Mouse (Mus musculus) myocyte (in vitro differentiated cells): ENCODE data around the gene Erg.

Source experiments
- CEBPB ChIP-seq: IDR thresholded peaks from 2 replicates; pipeline ENCODE4 v1.6.1; 2011; ENCODE audit warnings: mild to moderate bottlenecking, moderate library complexity; ENCODE audit not compliant: poor library complexity, insufficient read depth, severe bottlenecking
- E2F4 ChIP-seq: IDR thresholded peaks from one replicate; pipeline ENCODE4 v1.6.1; 2011; ENCODE audit warnings: mild to moderate bottlenecking, control low read depth, moderate library complexity; ENCODE audit not compliant: insufficient read depth
- MAX ChIP-seq: IDR thresholded peaks from one replicate; pipeline ENCODE4 v1.6.1; 2011; ENCODE audit warnings: low read depth, mild to moderate bottlenecking, control low read depth
- MYOD1 ChIP-seq, 3 experiments: IDR thresholded peaks; one replicate each; pipeline ENCODE4 v1.6.1; 2011; ENCODE audit warnings: control low read depth in 2 of 3, low read depth in 2 of 3, mild to moderate bottlenecking in 2 of 3, moderate library complexity in 1 of 3; ENCODE audit not compliant: insufficient read length in 2 of 3, control insufficient read depth in 1 of 3
- MYOG ChIP-seq, 3 experiments: IDR thresholded peaks; one replicate each; pipeline ENCODE4 v1.6.1; 2011; ENCODE audit warnings: control low read depth in 2 of 3, low read depth in 2 of 3, mild to moderate bottlenecking in 2 of 3; ENCODE audit not compliant: insufficient read length in 2 of 3, control insufficient read depth in 1 of 3, insufficient read depth in 1 of 3
- POLR2A ChIP-seq: IDR thresholded peaks from one replicate; pipeline ENCODE4 v1.6.1; 2011; ENCODE audit warnings: low read depth, mild to moderate bottlenecking, control low read depth, moderate library complexity; ENCODE audit not compliant: insufficient read length
- POLR2AphosphoS2 ChIP-seq: IDR thresholded peaks from one replicate; pipeline ENCODE4 v1.6.1; 2011; ENCODE audit warnings: low read depth, control low read depth; ENCODE audit not compliant: insufficient read length
- REST ChIP-seq: IDR thresholded peaks from one replicate; pipeline ENCODE4 v1.6.1; 2011; ENCODE audit warnings: mild to moderate bottlenecking, control low read depth, moderate library complexity; ENCODE audit not compliant: insufficient read depth, insufficient read length
- SRF ChIP-seq: IDR thresholded peaks from one replicate; pipeline ENCODE4 v1.6.1; 2011; ENCODE audit warnings: low read depth; ENCODE audit not compliant: control insufficient read depth, insufficient read length
- TCF12 ChIP-seq: IDR thresholded peaks from one replicate; pipeline ENCODE4 v1.6.1; 2011; ENCODE audit warnings: mild to moderate bottlenecking, control low read depth; ENCODE audit not compliant: poor library complexity, insufficient read depth, severe bottlenecking
- USF1 ChIP-seq: IDR thresholded peaks from one replicate; pipeline ENCODE4 v1.6.1; 2011; ENCODE audit warnings: low read depth, mild to moderate bottlenecking, control low read depth, moderate library complexity

DNA sequence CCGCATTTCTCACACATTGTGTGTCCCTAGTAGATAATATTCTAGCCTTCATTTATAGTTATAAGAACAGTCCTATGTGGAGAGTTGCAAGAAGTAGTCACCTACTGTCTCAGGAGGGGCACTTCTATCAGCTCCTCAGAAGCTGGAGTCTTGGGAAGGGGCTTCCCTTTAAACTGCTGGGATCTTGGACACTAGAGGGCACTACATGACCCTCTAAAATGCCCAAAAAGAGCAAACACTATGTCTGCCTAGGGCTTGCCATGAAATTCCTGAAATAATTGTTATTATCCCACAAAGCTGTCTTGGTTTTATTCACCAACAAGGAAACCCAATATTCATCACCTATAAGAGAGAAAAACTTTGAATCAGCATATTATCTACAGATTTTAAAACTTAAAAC lies 119.8 kb downstream of the Erg start:
- TF ChIP-seq POLR2A (no peak), MAX (no peak), USF1 (no peak), TCF12 (no peak), SRF (no peak), MYOD1 (IDR thresholded peaks at IDR 0.05; ENCODE audit: control insufficient read depth in 1 of 3, insufficient read length in 2 of 3, low read depth in 2 of 3) (no peak), CEBPB (no peak), POLR2AphosphoS2 (no peak), MYOG (IDR thresholded peaks at IDR 0.05; ENCODE audit: control insufficient read depth in 1 of 3, insufficient read depth in 1 of 3, insufficient read length in 2 of 3, low read depth in 2 of 3) (no peak), E2F4 (no peak), REST (no peak)
